Comparison of ENCODE assay signal across 8 mouse cellular contexts in genomic region chr17:65771951-65772934, GRCm38 (mm10). TPM values are rescaled to one million over a fixed set of nuclear protein-coding genes. Genes with fewer than 3 reads are reported as not detected.
DNase-seq lines count a peak whose midpoint lies in the region; ATAC-seq lines count a peak whose summit lies in the region.

Rab31 (minus strand) TSS chr17:65772752.

- ATAC-seq in erythroblast, adult 5-6 weeks (replicated peaks; ENCODE audit: low FRiP score, poor library complexity, severe bottlenecking): no peak
- peak; percentile 83 for ATAC-seq in limb, embryonic 13.5 days (ENCODE audit: low FRiP score, low read depth)
- ATAC-seq in midbrain, embryonic 13.5 days: peak; percentile 85

- H3K4me2 ChIP-seq in limb, embryonic 13.5 days (replicated peaks): peak within 1 kb of the TSS; percentile 85
- peak within 1 kb of the TSS; percentile 80 for H3K4me2 ChIP-seq in midbrain, embryonic 13.5 days (replicated peaks)

- no peaks in the 10 kb centered on the region for H3K36me3 ChIP-seq in limb, embryonic 13.5 days
- no peaks in the 10 kb centered on the region for H3K36me3 ChIP-seq in midbrain, embryonic 13.5 days

- peak within 1 kb of the TSS; percentile 49; the same call in 1 of the 2 replicates for H3K27ac ChIP-seq in limb, embryonic 13.5 days
- peak within 1 kb of the TSS; percentile 70 for H3K27ac ChIP-seq in midbrain, embryonic 13.5 days

- no peaks in the 10 kb centered on the region for H3K27me3 ChIP-seq in limb, embryonic 13.5 days
- H3K27me3 ChIP-seq in midbrain, embryonic 13.5 days: peaks cover 12% of the 10 kb centered on the region

- H3K9ac ChIP-seq in limb, embryonic 13.5 days: peak within 1 kb of the TSS; percentile 83
- peak within 1 kb of the TSS; percentile 90 for H3K9ac ChIP-seq in midbrain, embryonic 13.5 days (replicated peaks)

- DNase-seq in A20 (ENCODE audit: low read depth, low spot score): peak; percentile 74
- peak; percentile 59 to 69 for DNase-seq in adrenal gland, postnatal 4 days (ENCODE audit: low spot score in 2 of 2)
- DNase-seq in heart, adult 9 months (ENCODE audit: low spot score in 2 of 2): peak; percentile 90
- DNase-seq in kidney, adult 8-10 months: peak; percentile 77 to 84
- DNase-seq in spleen, adult 18-20 months: peak; percentile 65 to 71

- no peaks in the 10 kb centered on the region for H3K9me3 ChIP-seq in limb, embryonic 13.5 days
- no peaks in the 10 kb centered on the region for H3K9me3 ChIP-seq in midbrain, embryonic 13.5 days

- under 1% methylated on average over 63 of the region's 75 CpGs for WGBS in limb, embryonic 13.5 days
- WGBS in midbrain, embryonic 13.5 days: under 1% methylated on average over 75 of the region's 75 CpGs

- H3K4me1 ChIP-seq in limb, embryonic 13.5 days: peaks cover 23% of the 10 kb centered on the region
- peaks cover 53% of the 10 kb centered on the region for H3K4me1 ChIP-seq in midbrain, embryonic 13.5 days (replicated peaks)

- H3K4me3 ChIP-seq in limb, embryonic 13.5 days: peak within 1 kb of the TSS; percentile 62
- H3K4me3 ChIP-seq in midbrain, embryonic 13.5 days (replicated peaks): peak within 1 kb of the TSS; percentile 77

RNA-seq across cellular contexts. Expression of gene Rab31, which starts in this region (rescaled TPM):
- total RNA-seq in adrenal gland, postnatal 4 days (2021): 10 to 100 TPM; 43.3 to 46.2 TPM
- 10.2 and 15.6 TPM in 2 replicates for total RNA-seq in erythroblast, adult 5-6 weeks (2015; ENCODE audit: low replicate concordance)
- total RNA-seq in erythroblast, adult 5-6 weeks (2017; ENCODE audit: low replicate concordance): 13.6 and 13.7 TPM in 2 replicates
- polyA plus RNA-seq in limb, embryonic 13.5 days (2015; fragmentation: Nextera tagmentation; extraction: Ambion mirVana): 57.5 and 61.6 TPM in 2 replicates
- 71.6 and 74.8 TPM in 2 replicates for polyA plus RNA-seq in midbrain, embryonic 13.5 days (2015; fragmentation: Nextera tagmentation; extraction: Ambion mirVana)
